Comparison of ENCODE assay signal across 10 mouse cellular contexts in genomic region chr4:46008142-46008793, GRCm38 (mm10). TPM values are rescaled to one million over a fixed set of nuclear protein-coding genes. Genes with fewer than 3 reads are reported as not detected.
A peak's percentile ranks its signal among the peaks of the same experiment; 100 is the strongest.
DNase-seq lines count a peak whose midpoint lies in the region; ATAC-seq and TF ChIP-seq lines count a peak whose summit lies in the region.
"Had no signal": no experiment of that assay in that cellular context is flagged by ENCODE, and none has a peak within 500 bp of the region (broad histone marks: within the 10 kb centered on the region; RNA-seq: fewer than 3 reads in every experiment).

No protein-coding gene starts in this region.

- WGBS in kidney, embryonic 15.5 days: 81% methylated on average over 5 of the region's 5 CpGs
- 82% methylated on average over 5 of the region's 5 CpGs for WGBS in kidney, embryonic 14.5 days
- WGBS in liver, postnatal 0 days (ENCODE audit: insufficient replicate concordance): 53% methylated on average over 5 of the region's 5 CpGs
- 88% methylated on average over 5 of the region's 5 CpGs for WGBS in midbrain, embryonic 10.5 days

- no peaks in the 10 kb centered on the region for H3K4me1 ChIP-seq in kidney, embryonic 15.5 days
- H3K4me1 ChIP-seq in kidney, embryonic 14.5 days (ENCODE audit: control insufficient read depth, insufficient read depth, low read length): no peaks in the 10 kb centered on the region
- H3K4me1 ChIP-seq in CH12.LX (ENCODE audit: control insufficient read depth in 1 of 2, insufficient read depth in 2 of 2): peaks cover 7 to 57% of the 10 kb centered on the region in 2 experiments
- no peaks in the 10 kb centered on the region for H3K4me1 ChIP-seq in liver, postnatal 0 days (ENCODE audit: insufficient read depth)
- H3K4me1 ChIP-seq in midbrain, embryonic 10.5 days: no peaks in the 10 kb centered on the region
- H3K4me1 ChIP-seq: midbrain, embryonic 13.5 days; neural tube, embryonic 12.5 days had no signal

- no peak for TF ChIP-seq EP300 in CH12.LX (IDR thresholded peaks at IDR 0.05; ENCODE audit: low read length)
- TF ChIP-seq EP300 in liver, postnatal 0 days (IDR thresholded peaks at IDR 0.05; ENCODE audit: low read depth): no peak

- DNase-seq in CH12.LX (ENCODE audit: extremely low read depth): no peak
- DNase-seq in liver, postnatal 0 days: no peak
- DNase-seq in midbrain, embryonic 10.5 days (ENCODE audit: low spot score): no peak
- DNase-seq in left cerebral cortex, postnatal 36 days (ENCODE audit: low spot score in 2 of 2): no peak

- H3K9ac ChIP-seq in kidney, embryonic 15.5 days: no peak overlapping the region
- no peak overlapping the region for H3K9ac ChIP-seq in kidney, embryonic 14.5 days (ENCODE audit: low read depth, low read length)
- H3K9ac ChIP-seq in CH12.LX (ENCODE audit: insufficient read depth, low read depth): no peak overlapping the region
- no peak overlapping the region for H3K9ac ChIP-seq in liver, postnatal 0 days (replicated peaks)
- H3K9ac ChIP-seq: hindbrain, embryonic 14.5 days; midbrain, embryonic 13.5 days; neural tube, embryonic 12.5 days had no signal

- peak in 1 of 2 experiments; percentile 49; a peak in 2 of 4 replicates for TF ChIP-seq CTCF in CH12.LX (conservative IDR thresholded peaks at IDR 0.05 in 1 of 2, IDR thresholded peaks at IDR 0.05 in 1 of 2; ENCODE audit: low read depth in 2 of 2, low read length in 2 of 2)
- TF ChIP-seq CTCF in liver, postnatal 0 days (IDR thresholded peaks at IDR 0.05; ENCODE audit: low read depth): peak; percentile 37

- dilution Hi-C loops in CH12.LX (cut with MboI; ENCODE audit: extremely low pct_ligation_motif_present, extremely low pct_unique_long_range_greater_than_20kb, low sequenced_read_pairs): no loop called here

- H3K79me2 ChIP-seq in CH12.LX (replicated peaks; ENCODE audit: control insufficient read depth, extremely low read depth, insufficient read depth, poor library complexity, severe bottlenecking): no peaks in the 10 kb centered on the region

- in situ Hi-C loops in CH12.LX (cut with MboI; ENCODE audit: low pct_ligation_motif_present, low pct_unique_long_range_greater_than_20kb, low sequenced_read_pairs): loop anchor here (10.0 kb wide), 1 partner anchor 63 kb away; no protein-coding TSS in a partner anchor

- H3K4me3 ChIP-seq in kidney, embryonic 15.5 days (replicated peaks): no peak overlapping the region
- no peak overlapping the region for H3K4me3 ChIP-seq in kidney, embryonic 14.5 days (ENCODE audit: low read length)
- H3K4me3 ChIP-seq in CH12.LX (replicated peaks in 1 of 3; ENCODE audit: low read depth in 2 of 3, low read length in 2 of 3, poor library complexity in 1 of 3): no peak overlapping the region
- no peak overlapping the region for H3K4me3 ChIP-seq in liver, postnatal 0 days (ENCODE audit: low read depth, low read length)
- H3K4me3 ChIP-seq in midbrain, embryonic 10.5 days: no peak overlapping the region
- H3K4me3 ChIP-seq: midbrain, embryonic 13.5 days; neural tube, embryonic 12.5 days had no signal

- H3K27ac ChIP-seq in kidney, embryonic 15.5 days: peak overlapping the region; percentile 27; the same call in 1 of the 2 replicates
- H3K27ac ChIP-seq in kidney, embryonic 14.5 days (ENCODE audit: low read depth, low read length): no peak overlapping the region
- H3K27ac ChIP-seq in CH12.LX (ENCODE audit: insufficient read depth, low read depth): no peak overlapping the region
- peak overlapping the region; percentile 29; the same call in 1 of the 2 replicates for H3K27ac ChIP-seq in liver, postnatal 0 days (ENCODE audit: low read depth)
- no peak overlapping the region for H3K27ac ChIP-seq in midbrain, embryonic 10.5 days (replicated peaks)
- H3K27ac ChIP-seq: hindbrain, embryonic 14.5 days; midbrain, embryonic 13.5 days; neural tube, embryonic 12.5 days had no signal

- ATAC-seq in kidney, embryonic 15.5 days (replicated peaks; ENCODE audit: low FRiP score): no peak
- ATAC-seq in kidney, embryonic 14.5 days (ENCODE audit: low FRiP score, low TSS enrichment): no peak
- ATAC-seq in common myeloid progenitor, adult 5-6 weeks (replicated peaks; ENCODE audit: low read depth, poor library complexity, severe bottlenecking): peak; percentile 94
- ATAC-seq in liver, postnatal 0 days: peak; percentile 25; the same call in 1 of the 2 replicates
- ATAC-seq: midbrain, embryonic 13.5 days had no signal

- H3K36me3 ChIP-seq in kidney, embryonic 15.5 days: peaks cover 31% of the 10 kb centered on the region
- peaks cover 3% of the 10 kb centered on the region; the same call in 1 of the 2 replicates for H3K36me3 ChIP-seq in kidney, embryonic 14.5 days (ENCODE audit: control insufficient read depth, insufficient read depth, low read length)
- peaks cover 0 to 3% of the 10 kb centered on the region in 2 experiments for H3K36me3 ChIP-seq in CH12.LX (replicated peaks in 1 of 2; ENCODE audit: control insufficient read depth in 1 of 2, insufficient read depth in 1 of 2, low read length in 1 of 2)
- peaks cover 28% of the 10 kb centered on the region for H3K36me3 ChIP-seq in liver, postnatal 0 days (replicated peaks; ENCODE audit: insufficient read depth, low read length)
- H3K36me3 ChIP-seq in midbrain, embryonic 10.5 days: no peaks in the 10 kb centered on the region

- intact Hi-C loops in left cerebral cortex, postnatal 36 days (cut with DNase I): no loop called here

- H3K9me3 ChIP-seq in kidney, embryonic 15.5 days (replicated peaks): no peaks in the 10 kb centered on the region
- H3K9me3 ChIP-seq in kidney, embryonic 14.5 days (ENCODE audit: control insufficient read depth, low read length): no peaks in the 10 kb centered on the region
- no peaks in the 10 kb centered on the region for H3K9me3 ChIP-seq in CH12.LX (replicated peaks; ENCODE audit: low read length)
- no peaks in the 10 kb centered on the region for H3K9me3 ChIP-seq in liver, postnatal 0 days (ENCODE audit: low read length)
- H3K9me3 ChIP-seq in midbrain, embryonic 10.5 days (replicated peaks): no peaks in the 10 kb centered on the region
- H3K9me3 ChIP-seq: midbrain, embryonic 13.5 days; neural tube, embryonic 12.5 days had no signal

- peak; percentile 58 for TF ChIP-seq RAD21 in CH12.LX (IDR thresholded peaks at IDR 0.05; ENCODE audit: low read depth, low read length)

- TF ChIP-seq POLR2A in CH12.LX (IDR thresholded peaks at IDR 0.05; ENCODE audit: low read depth, low read length): no peak

- H3K27me3 ChIP-seq in kidney, embryonic 15.5 days: no peaks in the 10 kb centered on the region
- no peaks in the 10 kb centered on the region for H3K27me3 ChIP-seq in kidney, embryonic 14.5 days (ENCODE audit: control insufficient read depth, insufficient read depth, low read length)
- H3K27me3 ChIP-seq in CH12.LX (replicated peaks): no peaks in the 10 kb centered on the region
- no peaks in the 10 kb centered on the region for H3K27me3 ChIP-seq in liver, postnatal 0 days (ENCODE audit: insufficient read depth, low read length)
- H3K27me3 ChIP-seq in midbrain, embryonic 10.5 days (ENCODE audit: low read depth, poor library complexity, severe bottlenecking): no peaks in the 10 kb centered on the region
- H3K27me3 ChIP-seq: midbrain, embryonic 13.5 days; neural tube, embryonic 12.5 days had no signal

- no peak overlapping the region for H3K4me2 ChIP-seq in kidney, embryonic 15.5 days
- no peak overlapping the region for H3K4me2 ChIP-seq in kidney, embryonic 14.5 days (replicated peaks; ENCODE audit: low read depth, low read length)
- no peak overlapping the region for H3K4me2 ChIP-seq in CH12.LX (ENCODE audit: insufficient read depth, low read depth, poor library complexity, severe bottlenecking)
- H3K4me2 ChIP-seq in liver, postnatal 0 days (ENCODE audit: low read depth, low read length): no peak overlapping the region
- H3K4me2 ChIP-seq: hindbrain, embryonic 14.5 days; midbrain, embryonic 13.5 days; neural tube, embryonic 12.5 days had no signal

TF ChIP-seq in CH12.LX, 34 proteins besides CTCF, POLR2A, EP300 and RAD21:
- TF ChIP-seq SMC3 (IDR thresholded peaks at IDR 0.05; ENCODE audit: low read depth, low read length): peak; percentile 39
- no peak for TF ChIP-seq USF1 (IDR thresholded peaks at IDR 0.05; ENCODE audit: low read depth, low read length)

RNA-seq across cellular contexts. Expression of gene Tmod1, which starts 30.5 kb away (rescaled TPM):
- 8.2 TPM in 2 replicates for polyA plus RNA-seq in kidney, embryonic 15.5 days (2015; fragmentation: Nextera tagmentation; extraction: Ambion mirVana)
- polyA plus RNA-seq in kidney, embryonic 14.5 days (2014; fragmentation: Nextera tagmentation; extraction: Ambion mirVana): 5.2 and 5.3 TPM in 2 replicates
- total RNA-seq in CH12.LX (2012; rRNA removed) (0.92 and 3.1 TPM in 2 replicates), CH12.LX (2014; rRNA removed) (0.70 and 0.93 TPM in 2 replicates)
- 2.3 and 2.5 TPM in 2 replicates for polyA plus RNA-seq in CH12.LX (2012; ENCODE audit: insufficient read length, low read depth)
- 0.37 and 2.3 TPM in 2 replicates for total RNA-seq in common myeloid progenitor, adult 5-6 weeks (2017)
- 13.9 and 14.1 TPM in 2 replicates for polyA plus RNA-seq in liver, postnatal 0 days (2015; fragmentation: Nextera tagmentation; extraction: Ambion mirVana)
- 1.6 and 3.0 TPM in 2 replicates for polyA plus RNA-seq in midbrain, embryonic 10.5 days (2016; fragmentation: Nextera tagmentation; extraction: Ambion mirVana)
- total RNA-seq in left cerebral cortex, postnatal 36 days (2021): 10 to 100 TPM; 43.6 to 49.5 TPM

RNA-seq across cellular contexts. Expression of gene Tdrd7, which starts 43.1 kb away (rescaled TPM):
- polyA plus RNA-seq in kidney, embryonic 15.5 days (2015; fragmentation: Nextera tagmentation; extraction: Ambion mirVana): 17.7 and 19.3 TPM in 2 replicates
- 8.8 and 19.0 TPM in 2 replicates for polyA plus RNA-seq in kidney, embryonic 14.5 days (2014; fragmentation: Nextera tagmentation; extraction: Ambion mirVana)
- 0.67 and 1.6 TPM in 2 replicates for total RNA-seq in CH12.LX (2012; rRNA removed)
- total RNA-seq in CH12.LX (2014; rRNA removed): 2.1 and 2.7 TPM in 2 replicates
- polyA plus RNA-seq in CH12.LX (2012; ENCODE audit: insufficient read length, low read depth): 2.1 and 2.9 TPM in 2 replicates
- 7.5 and 11.1 TPM in 2 replicates for total RNA-seq in common myeloid progenitor, adult 5-6 weeks (2017)
- polyA plus RNA-seq in liver, postnatal 0 days (2015; fragmentation: Nextera tagmentation; extraction: Ambion mirVana): 15.4 and 15.8 TPM in 2 replicates
- 10.4 and 10.9 TPM in 2 replicates for polyA plus RNA-seq in midbrain, embryonic 10.5 days (2016; fragmentation: Nextera tagmentation; extraction: Ambion mirVana)
- total RNA-seq in left cerebral cortex, postnatal 36 days (2021): 10 to 100 TPM; 24.7 to 24.9 TPM

Comparison
In these comparisons a context has a peak if more than half of its experiments do, and no peak if none do; other contexts are left out.
1. H3K27ac ChIP-seq: peak in kidney, embryonic 15.5 days (single experiment) and liver, postnatal 0 days (single experiment); none in kidney, embryonic 14.5 days (single experiment), CH12.LX (single experiment) and midbrain, embryonic 10.5 days (single experiment).
2. ATAC-seq: peak in common myeloid progenitor, adult 5-6 weeks (single experiment) and liver, postnatal 0 days (single experiment); none in kidney, embryonic 15.5 days (single experiment) and kidney, embryonic 14.5 days (single experiment).